Mouse (Mus musculus) cerebellum, adult 11-12 months (tissue): ENCODE measurements around the gene Plxna2.

Source experiments
- DNase-seq: peaks from one replicate; pipeline ENCODE4 v3.0.0; 2022

Gene Plxna2

GRCm38 (mm10) chr1:194836671-194837070 lies 218.7 kb downstream of the Plxna2 start:
- no peak for DNase-seq

GRCm38 (mm10) chr1:194839230-194839910 lies 221.4 kb downstream of the Plxna2 start:
- DNase-seq: no peak

- DNase-seq: no peak
Observed at GRCm38 (mm10) chr1:194843020-194843419, 225.0 kb downstream of the Plxna2 start.

- no peak for DNase-seq
Observed at GRCm38 (mm10) chr1:194847014-194847413, 229.0 kb downstream of the Plxna2 start.

- no peak for DNase-seq
Observed at GRCm38 (mm10) chr1:194851242-194852064, 233.4 kb downstream of the Plxna2 start.

GRCm38 (mm10) chr1:194852065-194852358 lies 234.0 kb downstream of the Plxna2 start:
- DNase-seq: no peak
